Mouse (Mus musculus) kidney, postnatal 25 days (tissue): ENCODE measurements around the gene Cops7a.

Experiments
- DNase-seq, 2 experiments: peaks; one replicate each; pipeline ENCODE4 v3.0.0; 2021; ENCODE audit warnings: mixed read lengths in 2 of 2

Gene Cops7a

DNA sequence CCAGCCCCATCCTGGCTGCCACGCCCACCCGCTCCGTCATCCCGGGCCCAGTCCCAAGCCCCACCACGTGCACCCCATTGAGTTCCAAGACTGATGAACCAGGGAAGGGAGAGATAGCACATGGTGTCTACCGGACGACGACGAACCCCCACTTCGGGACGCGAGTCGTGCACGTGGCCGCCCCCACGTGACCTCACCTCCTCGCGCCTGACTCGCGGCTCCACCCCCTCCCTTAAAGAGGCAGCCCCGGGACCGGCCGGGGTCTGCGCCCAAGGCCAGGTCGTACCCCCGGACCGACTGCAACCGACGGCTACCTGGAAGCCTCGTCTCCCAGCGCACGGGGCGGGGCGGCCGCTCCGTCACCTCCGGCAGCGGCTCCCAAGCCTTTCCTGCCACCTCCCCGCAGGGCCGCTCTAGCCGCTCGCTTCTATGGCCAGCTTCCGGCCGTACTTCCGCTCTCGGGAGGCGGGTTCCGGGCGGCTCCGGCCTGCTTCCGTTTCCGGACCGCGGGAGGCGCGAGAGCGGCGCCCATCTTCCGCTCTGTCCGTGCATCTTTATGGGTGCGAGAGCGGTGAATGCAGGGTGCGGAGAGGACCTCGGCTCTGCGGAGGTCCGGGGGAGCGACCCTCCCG, at the start of gene Cops7a:
Cops7a (minus strand) TSS at position 451 of the 632 bp plus-strand sequence.
- DNase-seq, result peak; percentile 95 to 98

DNA sequence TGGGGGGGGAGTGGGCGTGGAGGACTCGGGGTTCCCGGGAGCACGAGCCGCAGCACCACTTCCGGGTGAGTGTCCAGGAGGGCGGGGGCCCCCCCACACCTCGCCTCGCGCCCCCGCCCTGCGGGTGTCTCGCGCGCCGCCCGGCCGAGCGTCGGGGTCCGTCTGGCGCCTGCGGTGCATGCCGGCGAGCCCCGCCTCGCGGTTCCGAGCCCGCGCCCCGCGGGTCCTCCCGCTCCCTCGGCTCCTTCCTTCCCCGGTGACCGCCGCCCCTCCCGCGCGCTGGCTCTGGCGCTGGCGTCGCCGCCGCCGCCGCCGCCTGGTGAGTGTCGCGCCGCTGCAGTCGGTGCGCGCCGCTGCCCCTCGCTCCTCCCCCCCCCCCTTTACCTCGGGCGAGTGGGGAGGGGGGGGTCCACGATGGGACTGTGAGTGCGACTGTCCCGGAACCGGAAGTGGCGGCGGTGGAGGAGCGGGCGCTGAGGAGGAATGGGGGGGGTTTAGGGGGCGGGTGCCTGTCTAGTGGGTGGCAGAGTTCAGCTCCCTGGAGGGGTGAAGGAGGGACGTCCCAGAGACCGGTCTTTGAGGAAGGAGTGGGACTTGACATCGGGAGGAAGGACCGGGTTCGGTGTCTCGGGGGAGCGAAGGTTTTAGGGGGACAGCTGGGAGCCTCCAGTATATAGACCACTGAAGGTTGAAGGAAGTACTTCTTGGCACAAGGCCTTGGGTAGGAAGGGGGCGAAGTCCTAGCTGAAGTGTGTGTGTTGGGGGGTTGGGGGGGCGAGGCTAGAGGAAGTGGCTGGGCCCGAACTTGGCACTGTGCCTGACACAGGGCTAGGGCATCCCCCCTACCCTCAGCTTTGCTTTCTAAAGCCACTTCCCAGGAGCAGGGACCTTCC, 44.1 kb upstream of the Cops7a start:
- peak; percentile 90 to 96 for DNase-seq

DNA sequence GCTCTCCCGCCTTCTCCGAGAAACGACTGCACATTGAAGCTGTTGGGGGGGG, 43.6 kb upstream of the Cops7a start, which contains the start of gene Zfp384:
Zfp384 (plus strand) TSS at position 17 of the 52 bp plus-strand sequence.
- no peak for DNase-seq

DNA sequence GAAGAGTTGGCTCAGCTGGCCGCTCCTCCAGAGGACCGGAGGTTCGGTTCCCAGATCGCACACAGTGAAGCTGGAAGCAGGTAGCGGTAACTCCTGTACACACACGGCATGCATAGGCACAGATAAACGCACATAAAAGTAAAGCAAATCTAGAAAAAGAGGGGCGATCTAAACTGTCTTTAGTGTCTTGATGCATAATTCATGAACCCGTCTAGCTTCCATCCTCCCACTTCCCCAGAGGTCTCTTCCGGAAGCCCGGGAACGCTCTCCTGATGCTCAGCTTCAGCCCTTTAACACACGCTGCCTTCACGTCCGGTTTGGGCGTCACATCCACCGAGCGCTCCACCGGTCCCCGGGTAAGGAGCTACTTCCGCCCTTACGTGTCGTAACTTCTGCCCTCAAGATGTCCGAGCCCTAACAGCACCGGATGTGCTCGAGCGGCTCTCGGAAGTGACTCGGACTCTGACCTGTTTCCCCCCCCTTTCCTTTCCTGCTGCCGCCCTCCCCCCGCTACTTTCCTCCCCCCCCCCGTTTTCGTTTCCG, 43.3 kb upstream of the Cops7a start:
- peak; percentile 97 to 100 for DNase-seq

DNA sequence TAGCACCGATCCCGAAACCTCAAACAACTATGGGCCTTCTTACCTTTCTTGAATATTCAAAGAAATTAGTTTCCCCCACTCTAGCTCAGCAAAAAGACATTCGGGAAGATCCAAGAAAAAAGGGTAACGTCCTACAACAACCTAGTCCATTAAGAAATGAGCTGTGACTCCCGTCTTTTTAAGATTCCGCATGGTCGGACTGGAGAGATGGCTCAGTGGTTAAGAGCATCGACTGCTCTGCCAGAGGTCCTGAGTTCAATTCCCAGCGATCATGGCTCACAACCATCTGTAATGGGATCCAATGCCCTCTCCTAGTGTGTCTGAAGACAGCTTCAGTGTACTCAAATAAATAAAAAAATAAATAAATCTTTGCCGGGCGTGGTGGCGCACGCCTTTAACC, 42.7 kb upstream of the Cops7a start:
- no peak for DNase-seq

DNA sequence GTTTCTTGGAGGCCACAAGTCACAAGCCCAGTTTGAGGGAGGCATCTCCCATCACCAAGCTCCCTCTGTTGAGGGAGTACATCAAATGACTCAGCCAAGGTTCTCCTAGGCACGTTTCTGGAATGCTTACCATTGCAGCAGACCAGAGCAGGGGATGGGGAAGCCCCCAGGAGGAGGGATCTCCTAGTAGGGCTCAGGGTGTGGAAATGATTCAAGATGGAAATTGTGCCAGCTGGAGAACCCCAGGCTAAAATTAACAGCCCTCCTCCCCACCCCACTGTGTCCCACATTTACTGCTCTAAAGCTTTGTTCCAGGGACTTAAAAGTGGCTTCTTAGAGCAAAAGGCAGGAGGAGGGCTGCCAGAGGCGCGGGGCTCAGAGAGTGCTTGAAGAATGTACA, 39.7 kb upstream of the Cops7a start:
- DNase-seq, result no peak

DNA sequence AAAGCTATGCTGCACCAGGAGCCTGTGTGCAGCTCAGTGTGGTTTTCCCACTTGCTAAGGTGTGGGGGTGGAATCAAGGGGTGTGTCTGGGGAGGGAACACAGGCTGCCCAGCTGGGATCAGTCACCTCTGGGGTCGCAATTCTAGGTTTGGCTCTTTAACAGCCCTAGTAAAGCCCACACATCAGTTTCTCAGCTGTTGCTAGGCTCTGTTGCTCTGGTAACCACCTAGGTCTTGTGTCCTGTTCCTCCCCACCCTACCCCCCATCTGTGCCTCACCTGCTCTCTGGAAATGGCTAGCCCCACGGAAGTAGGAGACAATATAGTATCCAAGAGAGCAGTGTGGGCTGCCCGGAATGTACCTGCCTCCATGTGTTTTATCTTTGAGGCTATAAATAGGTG, 38.4 kb upstream of the Cops7a start:
- no peak for DNase-seq

DNA sequence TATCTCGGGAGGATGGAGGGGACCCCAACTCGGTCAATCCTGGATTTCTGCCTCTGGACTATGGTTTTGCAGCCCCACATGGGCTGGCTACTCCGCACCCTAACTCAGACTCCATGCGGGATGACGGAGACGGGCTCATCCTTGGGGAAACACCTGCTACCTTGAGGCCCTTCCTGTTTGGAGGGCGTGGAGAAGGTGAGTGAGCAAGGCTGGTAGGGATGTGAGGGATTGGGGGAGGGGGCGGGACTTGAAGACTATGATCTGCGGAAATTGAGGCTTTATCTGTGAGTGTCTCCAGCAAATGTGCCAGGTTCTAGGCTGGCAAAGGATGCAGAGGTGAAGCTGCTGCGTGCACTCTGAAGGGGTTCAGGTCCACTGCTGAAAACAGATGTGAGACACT, 34.2 kb upstream of the Cops7a start:
- no peak for DNase-seq

DNA sequence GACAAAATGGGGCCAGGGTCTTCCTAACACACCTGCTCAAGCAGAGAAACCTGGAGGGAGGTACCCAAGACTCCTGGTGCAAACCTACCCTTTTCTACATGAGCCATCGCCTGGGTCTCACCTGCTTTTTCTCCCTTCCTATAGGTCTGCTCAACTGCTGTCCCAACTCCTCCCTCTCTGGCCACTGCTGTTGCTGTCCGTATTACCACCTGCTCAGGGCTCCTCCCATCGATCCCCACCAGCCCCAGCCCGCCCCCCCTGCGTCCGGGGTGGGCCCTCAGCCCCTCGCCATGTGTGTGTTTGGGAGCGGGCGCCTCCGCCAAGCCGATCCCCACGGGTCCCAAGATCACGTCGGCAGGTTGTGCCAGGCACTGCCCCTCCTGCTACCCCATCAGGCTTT, 33.8 kb upstream of the Cops7a start:
- DNase-seq, result no peak

DNA sequence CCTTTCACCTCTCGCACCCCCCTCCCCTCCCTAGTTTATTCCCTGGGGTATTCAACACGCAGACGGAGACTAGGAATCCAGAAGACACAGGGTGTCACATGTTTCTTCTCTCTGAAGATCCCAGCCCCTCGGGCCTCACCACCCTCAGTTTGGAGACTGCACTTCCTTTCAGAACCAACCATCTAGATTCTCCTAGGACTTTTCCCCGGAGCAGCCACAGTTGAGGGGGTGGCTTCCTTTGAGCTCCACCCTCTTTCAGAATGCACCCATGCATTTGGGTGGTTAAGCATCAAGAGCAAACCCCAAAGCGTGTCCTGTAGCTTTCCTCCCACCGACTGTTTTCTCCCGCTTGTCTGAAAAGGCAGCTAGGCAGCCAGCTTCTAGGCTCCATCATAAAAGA, 32.7 kb upstream of the Cops7a start:
- DNase-seq, result no peak

DNA sequence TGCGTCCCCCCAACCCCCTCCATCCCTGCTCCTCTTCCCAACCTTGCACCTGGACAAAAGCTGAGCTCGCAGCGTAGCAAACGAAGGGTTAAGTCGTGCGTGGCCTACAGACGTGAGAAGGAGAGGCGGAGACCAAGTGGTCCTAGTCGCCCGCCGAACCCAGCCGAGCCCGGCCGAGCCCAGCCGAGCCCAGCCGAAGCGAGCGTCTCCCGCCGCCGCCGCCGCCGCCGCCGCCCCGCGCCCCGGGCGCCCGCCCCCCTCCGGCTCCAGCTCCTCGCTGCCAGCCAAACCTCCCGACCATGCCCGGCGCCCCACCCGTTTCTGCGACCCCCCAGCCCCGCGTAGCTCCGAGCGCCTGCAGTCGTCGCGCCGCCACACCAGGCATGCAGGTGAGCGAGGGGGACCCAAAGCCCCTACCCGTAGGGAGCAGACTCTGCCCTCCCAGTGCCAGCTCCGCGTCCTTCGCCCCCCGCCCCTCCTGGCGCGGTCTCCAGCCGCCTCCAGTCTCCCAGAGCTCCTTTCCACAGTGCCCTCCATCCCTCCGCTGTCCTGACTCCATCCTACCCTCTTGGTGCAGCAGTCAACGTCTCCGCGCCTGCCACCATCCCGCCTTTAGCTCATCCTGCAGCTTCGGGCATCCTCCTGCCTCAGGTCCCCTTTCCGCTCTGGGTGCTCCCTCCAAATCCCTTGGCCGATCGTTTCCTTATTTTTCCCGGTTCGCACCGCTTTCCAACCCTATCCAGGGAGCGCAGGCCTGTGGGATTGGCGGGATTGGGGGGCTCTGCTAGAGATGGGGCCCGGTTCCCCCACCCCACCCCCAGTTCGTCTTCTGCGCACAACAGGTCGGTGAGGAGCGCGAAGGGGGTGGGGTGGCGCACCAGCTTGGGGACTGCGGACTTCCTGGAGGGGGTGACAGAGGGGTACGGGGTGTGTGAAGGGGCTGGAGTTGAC, 31.5 kb upstream of the Cops7a start, which contains the start of gene Pianp:
Pianp (plus strand) TSS at position 144 of the 951 bp plus-strand sequence.
- peak; percentile 76 to 77 for DNase-seq

DNA sequence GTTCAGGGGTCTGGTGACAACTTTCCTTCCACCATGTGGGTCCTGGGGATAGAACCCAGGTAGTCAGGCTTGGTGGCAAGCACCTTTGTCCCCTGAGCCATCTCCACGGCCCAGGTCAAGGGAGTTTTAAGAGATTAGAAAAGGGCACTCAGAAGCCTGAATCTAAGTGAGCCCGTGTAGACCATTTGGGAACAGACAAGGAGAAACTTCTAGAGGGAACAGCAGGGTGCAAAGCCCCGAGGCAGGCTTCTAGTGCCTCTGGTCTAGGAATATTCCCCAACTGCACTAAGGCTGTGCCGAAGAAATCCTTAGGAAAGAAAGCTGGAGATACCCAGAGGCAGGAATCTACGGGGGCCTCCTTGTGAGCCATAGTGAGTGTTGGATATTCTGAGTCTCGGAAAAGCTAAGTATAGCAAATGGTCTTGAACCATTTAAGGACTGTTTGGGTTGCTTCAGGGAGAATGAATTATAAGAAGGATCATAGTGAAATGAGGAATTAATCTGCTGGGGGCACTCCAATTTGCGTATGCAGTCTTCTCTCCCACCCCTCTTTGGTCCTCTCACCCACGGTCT, 30.6 kb upstream of the Cops7a start:
- no peak for DNase-seq

DNA sequence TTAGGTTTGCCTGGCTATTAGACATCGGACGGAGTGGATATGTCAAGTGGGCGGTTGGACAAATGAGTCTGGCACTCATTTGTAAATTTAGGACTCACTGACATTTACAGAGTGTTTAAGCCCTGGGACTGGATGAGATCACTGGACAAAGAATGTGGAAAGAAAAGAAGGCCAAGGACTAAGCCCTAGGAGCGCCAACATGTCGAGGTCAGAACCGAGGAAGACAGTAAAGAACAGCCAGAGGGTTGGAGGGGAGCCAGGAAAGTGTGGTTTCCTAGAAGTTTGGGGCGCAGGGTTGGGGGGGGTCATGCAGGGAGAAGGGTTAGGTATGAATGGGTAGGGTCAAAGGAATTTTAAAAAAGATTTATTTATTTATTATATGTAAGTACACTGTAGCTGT, 29.9 kb upstream of the Cops7a start:
- no peak for DNase-seq

DNA sequence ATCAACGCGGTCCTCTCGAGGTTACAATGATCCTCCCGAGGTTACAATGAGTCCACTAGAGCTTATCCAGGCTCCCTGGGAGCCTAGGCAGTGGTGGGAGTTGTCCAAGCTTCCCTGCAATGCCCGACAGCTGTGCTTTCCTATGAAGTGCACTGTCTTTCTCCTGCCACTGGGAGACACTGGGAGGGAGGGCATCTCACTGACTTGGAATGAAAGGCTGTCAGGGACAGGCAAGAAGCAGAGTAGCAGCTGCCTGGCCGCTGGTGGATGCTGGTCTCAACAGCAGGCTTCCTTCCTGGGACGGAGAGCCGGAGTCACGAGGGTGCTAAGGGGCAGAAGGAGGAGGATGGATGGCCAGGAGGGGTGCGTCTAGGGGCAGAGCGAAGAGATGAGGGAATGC, 28.5 kb upstream of the Cops7a start:
- DNase-seq, result no peak

DNA sequence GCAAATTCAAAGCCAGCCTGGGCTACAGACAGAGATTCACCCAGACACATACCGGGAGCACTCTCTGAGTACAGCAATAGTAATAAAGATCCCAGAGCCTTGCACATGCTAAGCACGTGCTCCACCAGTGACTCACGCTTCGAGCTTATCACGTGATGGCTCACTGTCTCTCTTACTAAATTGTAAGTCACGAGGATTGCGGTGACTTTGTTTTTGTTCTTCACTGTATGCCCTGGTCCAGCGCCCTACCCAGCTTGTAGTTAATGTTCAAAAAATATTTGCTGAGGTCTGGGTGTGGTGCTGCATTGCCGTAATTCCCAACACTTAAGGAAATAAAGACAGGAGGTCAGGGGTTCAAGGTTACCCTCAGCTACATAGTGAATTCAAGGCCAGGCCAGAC, 28.0 kb upstream of the Cops7a start:
- no peak for DNase-seq

DNA sequence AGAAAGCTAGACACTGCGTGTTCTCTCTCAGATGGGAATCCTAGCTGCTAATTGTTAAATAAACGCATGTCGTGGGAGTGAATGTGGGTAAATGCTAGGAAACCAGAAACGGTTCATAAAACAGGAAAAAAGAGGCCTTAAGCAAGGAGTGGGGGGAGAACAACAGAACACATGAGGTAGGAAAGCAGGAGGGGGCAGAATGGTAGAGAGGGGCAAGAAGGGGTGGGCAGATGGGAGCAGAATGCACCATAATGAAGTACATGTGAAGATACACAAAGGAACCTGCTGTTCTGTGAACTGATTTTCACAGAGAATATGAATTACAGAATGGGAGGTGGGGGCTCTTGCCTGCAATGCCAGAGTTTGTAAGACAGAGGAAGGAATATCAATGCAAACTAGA, 26.9 kb upstream of the Cops7a start:
- DNase-seq, result no peak

DNA sequence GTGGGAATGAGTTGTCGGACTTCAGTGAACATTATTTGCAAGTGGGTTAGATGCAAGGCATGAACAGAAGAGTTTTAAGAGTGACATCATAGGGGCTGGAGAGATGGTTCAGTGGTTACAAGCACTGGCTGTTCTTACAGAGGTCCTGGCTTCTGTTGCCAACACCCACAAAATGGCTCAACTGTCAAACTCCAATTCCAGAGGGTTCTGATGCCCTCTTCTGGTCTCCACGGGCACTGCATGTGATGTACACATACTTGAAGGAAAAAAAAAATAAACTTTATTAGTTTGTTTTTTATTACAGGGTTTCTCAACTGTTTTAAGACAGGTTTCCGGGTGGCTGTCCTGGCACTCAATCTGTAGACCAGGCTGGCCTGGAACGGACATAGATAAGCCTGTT, 2.4 kb upstream of the Cops7a start:
- peak; percentile 60 to 75 for DNase-seq

DNA sequence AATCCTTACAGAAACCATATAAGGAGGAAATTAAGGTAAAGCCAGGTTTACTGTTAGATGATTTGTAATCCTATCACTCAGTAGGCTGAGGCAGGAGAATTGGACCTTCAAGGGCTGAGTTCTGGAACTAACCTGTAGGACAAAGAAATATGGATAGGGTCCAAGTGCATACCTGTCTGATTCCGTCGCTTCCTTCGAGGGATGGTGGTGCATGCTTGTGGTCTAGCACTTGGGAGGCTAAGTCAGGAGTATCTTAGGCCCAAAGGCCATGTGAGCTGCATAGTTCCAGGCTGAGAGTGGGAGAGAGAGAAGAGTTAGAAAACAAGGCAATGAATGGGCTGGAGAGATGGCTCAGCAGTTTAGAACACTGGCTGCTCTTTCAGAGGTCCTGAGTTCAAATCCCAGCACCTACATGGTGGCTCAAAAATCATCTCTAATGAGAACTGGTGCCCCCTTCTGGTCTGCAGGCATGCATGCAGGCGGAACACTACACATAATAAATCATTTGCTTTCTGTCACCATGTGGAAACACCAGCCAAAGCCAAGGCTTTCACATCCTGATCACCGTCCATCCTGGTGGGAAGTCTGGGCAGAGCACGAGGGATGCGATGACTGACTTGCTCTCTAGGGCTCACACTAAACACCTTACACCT, 1.3 kb upstream of the Cops7a start:
- peak in 1 of 2 experiments; percentile 7 for DNase-seq

DNA sequence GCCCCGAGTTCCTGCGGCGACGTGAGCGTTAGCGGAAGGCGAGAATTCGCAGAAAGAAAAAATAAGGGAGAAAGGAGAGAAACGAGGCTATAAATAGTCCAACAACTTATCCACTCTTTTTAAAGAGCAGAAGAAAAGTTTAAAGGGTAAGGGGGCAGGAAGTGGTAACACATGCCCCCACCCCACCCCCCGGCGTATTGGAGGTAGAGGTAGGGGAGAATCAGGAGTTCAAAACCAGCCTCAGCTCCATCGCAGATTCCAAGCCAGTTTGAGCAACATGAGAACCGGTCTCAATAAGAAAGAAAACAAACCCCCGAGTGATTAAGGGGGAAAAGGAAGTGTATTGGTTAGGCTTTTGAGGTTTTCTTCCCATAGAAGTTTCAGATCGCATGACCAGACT, 409 bp upstream of the Cops7a start:
- DNase-seq, result no peak

DNA sequence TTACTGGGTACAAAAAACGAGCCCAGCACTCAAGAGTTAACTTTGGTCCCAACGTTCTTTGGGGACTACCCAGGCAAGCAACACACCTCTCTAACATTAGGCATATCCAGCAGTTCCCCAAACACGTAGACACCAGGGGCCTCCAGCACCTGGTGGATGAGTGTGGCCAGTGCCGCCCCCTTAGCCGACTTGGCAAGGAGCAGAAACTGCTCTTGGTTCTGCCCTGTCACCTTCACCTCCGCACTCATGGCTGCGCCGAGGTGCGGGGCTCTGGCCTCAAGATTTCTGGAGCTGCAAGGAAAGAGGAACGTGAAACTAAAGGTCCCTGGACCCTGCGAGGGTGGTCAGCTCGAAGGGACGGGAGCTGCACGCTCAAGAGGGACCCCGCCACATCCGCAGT, 700 bp downstream of the Cops7a start:
- DNase-seq, result no peak

DNA sequence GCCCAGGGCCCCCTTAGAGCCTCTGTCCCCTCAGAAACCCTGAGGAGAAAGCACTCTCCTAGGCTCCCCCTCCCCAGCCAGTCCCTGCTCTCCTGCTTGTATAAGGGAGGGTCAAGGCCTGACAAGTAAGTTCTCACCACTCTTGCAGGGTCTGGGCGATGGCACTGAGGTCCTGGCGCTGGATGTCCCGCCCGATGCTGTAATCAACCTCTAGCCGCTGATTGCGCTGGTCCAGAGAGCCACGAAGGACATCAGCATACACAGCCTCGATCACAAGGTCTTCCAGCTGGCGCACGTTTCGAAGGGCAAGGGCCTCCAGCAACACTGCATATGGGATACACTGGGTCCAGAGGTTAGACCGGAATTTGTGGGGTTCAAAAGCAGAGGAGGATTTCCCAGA, 4.3 kb downstream of the Cops7a start:
- no peak for DNase-seq

DNA sequence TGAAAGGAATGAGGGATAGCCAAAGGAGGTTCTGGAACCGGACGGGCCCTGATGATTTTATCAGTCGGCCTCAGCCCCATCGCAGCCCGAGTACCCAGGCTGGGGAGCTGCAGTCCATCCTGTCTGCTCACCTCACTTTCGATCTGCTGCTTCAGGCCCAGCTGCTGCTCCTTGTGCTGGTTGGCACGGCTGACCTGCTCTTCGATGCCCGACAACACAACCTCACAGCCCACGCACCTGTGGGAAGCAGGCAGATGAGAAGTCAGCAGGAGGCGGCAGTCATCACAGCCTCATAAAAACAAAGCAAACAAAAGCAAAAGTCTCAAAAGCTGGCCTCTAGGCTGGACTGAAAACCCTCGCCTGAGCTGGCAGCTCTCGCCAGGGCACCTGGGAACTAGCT, 5.4 kb downstream of the Cops7a start:
- DNase-seq, result no peak

DNA sequence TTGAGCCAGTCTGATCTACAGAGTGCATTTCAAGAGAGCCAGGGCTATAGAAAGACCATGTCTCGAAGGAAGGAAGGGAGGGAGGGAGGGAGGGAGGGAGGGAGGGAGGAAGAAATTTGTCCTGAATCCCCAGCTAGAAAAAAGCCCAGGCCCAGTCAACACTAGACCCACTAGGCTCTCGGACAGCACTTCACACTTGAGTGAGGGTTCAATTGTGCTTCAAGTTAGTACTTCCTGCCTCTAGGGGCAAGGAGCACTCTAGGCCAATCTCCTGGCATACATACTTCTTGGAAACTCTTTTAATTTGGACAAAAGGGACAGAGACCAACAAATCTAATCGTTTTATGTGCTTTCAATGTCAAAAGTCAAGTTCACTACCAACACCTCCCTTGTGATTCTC, 7.2 kb downstream of the Cops7a start:
- DNase-seq, result no peak
